Comparison of ENCODE assay signal across 10 mouse cellular contexts in genomic region chr14:52010446-52011111, GRCm38 (mm10). TPM values are rescaled to one million over a fixed set of nuclear protein-coding genes. Genes with fewer than 3 reads are reported as not detected.
DNase-seq lines count a peak whose midpoint lies in the region; ATAC-seq and TF ChIP-seq lines count a peak whose summit lies in the region.
"Had no signal": no experiment of that assay in that cellular context is flagged by ENCODE, and none has a peak within 500 bp of the region (broad histone marks: within the 10 kb centered on the region; RNA-seq: fewer than 3 reads in every experiment).

No protein-coding gene starts in this region.

- no peaks in the 10 kb centered on the region for H3K27me3 ChIP-seq in forebrain, embryonic 12.5 days
- H3K27me3 ChIP-seq in kidney, embryonic 15.5 days, result no peaks in the 10 kb centered on the region
- no peaks in the 10 kb centered on the region for H3K27me3 ChIP-seq in neural tube, embryonic 14.5 days (ENCODE audit: control insufficient read depth, insufficient read depth, low read length)

- no peaks in the 10 kb centered on the region for H3K9me3 ChIP-seq in forebrain, embryonic 12.5 days
- H3K9me3 ChIP-seq in kidney, embryonic 15.5 days (replicated peaks), result no peaks in the 10 kb centered on the region
- H3K9me3 ChIP-seq in neural tube, embryonic 14.5 days (ENCODE audit: control insufficient read depth, low read length), result no peaks in the 10 kb centered on the region

- TF ChIP-seq POLR2A in brain, embryonic 14.5 days (IDR thresholded peaks at IDR 0.05; ENCODE audit: borderline replicate concordance, extremely low read depth, insufficient read depth, insufficient read length, poor library complexity, severe bottlenecking), result peak; percentile 36; the same call in 1 of the 2 replicates

- H3K27ac ChIP-seq in forebrain, embryonic 12.5 days, result peak overlapping the region; percentile 99
- peak overlapping the region; percentile 94 for H3K27ac ChIP-seq in kidney, embryonic 15.5 days
- H3K27ac ChIP-seq in neural tube, embryonic 14.5 days (ENCODE audit: low read depth, low read length), result peak overlapping the region; percentile 86

- 0% methylated on average over 9 of the region's 9 CpGs for WGBS in forebrain, embryonic 12.5 days
- 7% methylated on average over 9 of the region's 9 CpGs for WGBS in kidney, embryonic 15.5 days
- WGBS in neural tube, embryonic 14.5 days, result 2% methylated on average over 9 of the region's 9 CpGs

- peaks cover 34% of the 10 kb centered on the region for H3K36me3 ChIP-seq in forebrain, embryonic 12.5 days (replicated peaks)
- H3K36me3 ChIP-seq in kidney, embryonic 15.5 days, result peaks cover 36% of the 10 kb centered on the region
- peaks cover 26% of the 10 kb centered on the region for H3K36me3 ChIP-seq in neural tube, embryonic 14.5 days (ENCODE audit: control insufficient read depth, insufficient read depth, low read length)

- peak overlapping the region; percentile 98 for H3K9ac ChIP-seq in forebrain, embryonic 12.5 days
- peak overlapping the region; percentile 33 for H3K9ac ChIP-seq in kidney, embryonic 15.5 days
- H3K9ac ChIP-seq in neural tube, embryonic 14.5 days (replicated peaks; ENCODE audit: low read depth, low read length), result peak overlapping the region; percentile 46

- peak; percentile 83 for ATAC-seq in forebrain, embryonic 12.5 days (ENCODE audit: low FRiP score)
- ATAC-seq in kidney, embryonic 15.5 days (replicated peaks; ENCODE audit: low FRiP score), result peak; percentile 69
- peak; percentile 68 for ATAC-seq in neural tube, embryonic 14.5 days (ENCODE audit: low read depth)
- no peak for ATAC-seq in granulocyte monocyte progenitor cell, adult 5-6 weeks (replicated peaks; ENCODE audit: poor library complexity, severe bottlenecking)

- TF ChIP-seq CTCF in brain, embryonic 14.5 days (IDR thresholded peaks at IDR 0.05; ENCODE audit: borderline replicate concordance, extremely low read depth, insufficient read depth, insufficient read length), result no peak

- H3K4me1 ChIP-seq in forebrain, embryonic 12.5 days, result peaks cover 78% of the 10 kb centered on the region
- H3K4me1 ChIP-seq in kidney, embryonic 15.5 days, result peaks cover 74% of the 10 kb centered on the region
- peaks cover 61% of the 10 kb centered on the region for H3K4me1 ChIP-seq in neural tube, embryonic 14.5 days (ENCODE audit: control insufficient read depth, insufficient read depth, low read length)

- peak; percentile 61 to 82 for DNase-seq in layer of hippocampus, postnatal 14 days (ENCODE audit: low spot score in 2 of 2)
- DNase-seq in layer of hippocampus, adult 9-10 months (ENCODE audit: low spot score), result no peak
- peak; percentile 98 for DNase-seq in brain, embryonic 14.5 days (ENCODE audit: low read depth)
- no peak for DNase-seq in gastrocnemius, postnatal 10 days

- peak overlapping the region; percentile 47 for H3K4me3 ChIP-seq in forebrain, embryonic 12.5 days (replicated peaks)
- H3K4me3 ChIP-seq in kidney, embryonic 15.5 days (replicated peaks), result peak overlapping the region; percentile 35
- peak overlapping the region; percentile 25 for H3K4me3 ChIP-seq in neural tube, embryonic 14.5 days (ENCODE audit: low read depth, low read length)

- H3K4me2 ChIP-seq in forebrain, embryonic 12.5 days, result peak overlapping the region; percentile 83
- peak overlapping the region; percentile 57 for H3K4me2 ChIP-seq in kidney, embryonic 15.5 days
- H3K4me2 ChIP-seq in neural tube, embryonic 14.5 days (ENCODE audit: low read depth, low read length), result peak overlapping the region; percentile 64

RNA-seq across cellular contexts. Expression of gene Tmem253, which starts 4.9 kb away (rescaled TPM):
- total RNA-seq in layer of hippocampus, postnatal 14 days (2021), result under 1 TPM; 0.39 to 0.95 TPM
- 1.9 and 3.6 TPM in 2 replicates for polyA plus RNA-seq in brain, embryonic 14.5 days (2012; rRNA removed)
- polyA plus RNA-seq in forebrain, embryonic 12.5 days (2016; fragmentation: Nextera tagmentation; extraction: Ambion mirVana), result 1.1 TPM in 2 replicates
- polyA plus RNA-seq in kidney, embryonic 15.5 days (2015; fragmentation: Nextera tagmentation; extraction: Ambion mirVana), result 0.93 and 1.1 TPM in 2 replicates
- polyA plus RNA-seq in neural tube, embryonic 14.5 days (2014; fragmentation: Nextera tagmentation; extraction: Ambion mirVana), result 0.47 and 0.66 TPM in 2 replicates
- 1 to 10 TPM in 1 of 2 experiments, under 1 TPM in 1; 0.85 to 1.0 TPM for total RNA-seq in gastrocnemius, postnatal 10 days (2021)
- not detected in 2 replicates for total RNA-seq in granulocyte monocyte progenitor cell, adult 5-6 weeks (2014; fragmentation: Nextera tagmentation)
- total RNA-seq in granulocyte monocyte progenitor cell, adult 5-6 weeks (2017), result not detected in 2 replicates

RNA-seq across cellular contexts. Expression of gene Zfp219, which starts 10.0 kb away (rescaled TPM):
- total RNA-seq in layer of hippocampus, postnatal 14 days (2021), result 10 to 100 TPM; 37.6 to 41.2 TPM
- 177 and 242 TPM in 2 replicates for polyA plus RNA-seq in brain, embryonic 14.5 days (2012; rRNA removed)
- 97.1 and 101 TPM in 2 replicates for polyA plus RNA-seq in forebrain, embryonic 12.5 days (2016; fragmentation: Nextera tagmentation; extraction: Ambion mirVana)
- 38.5 and 43.8 TPM in 2 replicates for polyA plus RNA-seq in kidney, embryonic 15.5 days (2015; fragmentation: Nextera tagmentation; extraction: Ambion mirVana)
- polyA plus RNA-seq in neural tube, embryonic 14.5 days (2014; fragmentation: Nextera tagmentation; extraction: Ambion mirVana), result 24.1 and 27.4 TPM in 2 replicates
- 10 to 100 TPM; 17.6 to 23.1 TPM for total RNA-seq in gastrocnemius, postnatal 10 days (2021)
- 11.3 and 20.1 TPM in 2 replicates for total RNA-seq in granulocyte monocyte progenitor cell, adult 5-6 weeks (2014; fragmentation: Nextera tagmentation)
- total RNA-seq in granulocyte monocyte progenitor cell, adult 5-6 weeks (2017), result 13.6 and 17.0 TPM in 2 replicates

RNA-seq across cellular contexts. Expression of gene Arhgef40, which starts 26.1 kb away (rescaled TPM):
- total RNA-seq in layer of hippocampus, postnatal 14 days (2021), result 10 to 100 TPM; 44.2 to 47.4 TPM
- 100 and 106 TPM in 2 replicates for polyA plus RNA-seq in brain, embryonic 14.5 days (2012; rRNA removed)
- polyA plus RNA-seq in forebrain, embryonic 12.5 days (2016; fragmentation: Nextera tagmentation; extraction: Ambion mirVana), result 116 and 117 TPM in 2 replicates
- 86.1 and 105 TPM in 2 replicates for polyA plus RNA-seq in kidney, embryonic 15.5 days (2015; fragmentation: Nextera tagmentation; extraction: Ambion mirVana)
- 66.5 and 73.8 TPM in 2 replicates for polyA plus RNA-seq in neural tube, embryonic 14.5 days (2014; fragmentation: Nextera tagmentation; extraction: Ambion mirVana)
- 10 to 100 TPM; 40.7 to 55.7 TPM for total RNA-seq in gastrocnemius, postnatal 10 days (2021)
- 8.6 and 14.9 TPM in 2 replicates for total RNA-seq in granulocyte monocyte progenitor cell, adult 5-6 weeks (2014; fragmentation: Nextera tagmentation)
- 10.8 and 11.4 TPM in 2 replicates for total RNA-seq in granulocyte monocyte progenitor cell, adult 5-6 weeks (2017)

RNA-seq across cellular contexts. Expression of gene Olfr221, which starts 31.7 kb away (rescaled TPM):
- not detected for total RNA-seq in layer of hippocampus, postnatal 14 days (2021)
- polyA plus RNA-seq in brain, embryonic 14.5 days (2012; rRNA removed), result not detected in 2 replicates
- not detected in 2 replicates for polyA plus RNA-seq in forebrain, embryonic 12.5 days (2016; fragmentation: Nextera tagmentation; extraction: Ambion mirVana)
- not detected in 2 replicates for polyA plus RNA-seq in kidney, embryonic 15.5 days (2015; fragmentation: Nextera tagmentation; extraction: Ambion mirVana)
- polyA plus RNA-seq in neural tube, embryonic 14.5 days (2014; fragmentation: Nextera tagmentation; extraction: Ambion mirVana), result not detected in 2 replicates
- total RNA-seq in gastrocnemius, postnatal 10 days (2021), result not detected
- total RNA-seq in granulocyte monocyte progenitor cell, adult 5-6 weeks (2014; fragmentation: Nextera tagmentation), result not detected in 2 replicates
- total RNA-seq in granulocyte monocyte progenitor cell, adult 5-6 weeks (2017), result not detected in 2 replicates
- polyA plus RNA-seq: gonadal fat pad, adult 2 months; small intestine, adult 2 months had no signal

Comparison
In these comparisons a context has a peak if more than half of its experiments do, and no peak if none do; other contexts are left out.
1. DNase-seq: peak in layer of hippocampus, postnatal 14 days (2 of 2) and brain, embryonic 14.5 days (single experiment); none in layer of hippocampus, adult 9-10 months (single experiment) and gastrocnemius, postnatal 10 days (single experiment).
2. H3K9ac ChIP-seq: peak in every context shown above with its lines; median percentile 98 in forebrain, embryonic 12.5 days; 46 in neural tube, embryonic 14.5 days; 33 in kidney, embryonic 15.5 days.
3. Peak in every context shown above with its lines, with median percentiles within 50 percentile points of each other: H3K27ac ChIP-seq, H3K4me2 ChIP-seq and H3K4me3 ChIP-seq.